Mouse (Mus musculus) thymus, adult 2 months (tissue): Measurements from ENCODE around the gene Cmas.

Source experiments
- CTCF ChIP-seq: fragments of 200-500 bp; IDR thresholded peaks from 2 replicates; pipeline ENCODE4 v1.5.1; 2012; ENCODE audit warnings: mild to moderate bottlenecking, control low read depth, low read length, moderate library complexity, borderline replicate concordance; ENCODE audit not compliant: control insufficient read depth, poor library complexity, insufficient read depth; ENCODE audit errors: extremely low read depth
- POLR2A ChIP-seq: fragments of 200-500 bp; IDR thresholded peaks from 2 replicates; pipeline ENCODE4 v1.6.1; 2012; ENCODE audit warnings: mild to moderate bottlenecking, low read length, control low read depth, moderate library complexity; ENCODE audit not compliant: control insufficient read depth, poor library complexity, insufficient read depth; ENCODE audit errors: extremely low read depth

DNA sequence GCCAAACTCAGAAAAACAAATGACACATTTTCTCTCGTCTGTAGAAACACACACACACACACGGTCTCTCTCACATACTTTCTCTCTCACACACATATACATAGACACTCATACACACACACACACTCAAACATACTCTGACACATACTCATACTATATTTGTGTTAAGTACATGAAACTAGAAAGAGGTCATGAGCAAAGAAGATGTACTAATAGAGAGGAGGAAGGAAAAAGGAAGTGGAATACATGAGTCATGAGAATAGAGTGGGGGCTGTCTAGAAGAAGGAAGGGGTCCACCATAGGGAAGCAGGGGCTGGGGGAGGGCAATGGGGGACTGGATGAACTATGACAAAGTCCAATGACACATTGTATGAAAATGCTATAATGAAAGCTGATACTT is 9.3 kb upstream of the Cmas start:
- TF ChIP-seq CTCF: no peak
- no peak for TF ChIP-seq POLR2A
